Mouse (Mus musculus) limb, embryonic 11.5 days (tissue): ENCODE data around the gene Pkig. TPM values are rescaled to one million over a fixed set of nuclear protein-coding genes. Genes with fewer than 3 reads are reported as not detected.

ENCODE experiments used
- ATAC-seq: fragments of 200-750 bp; cut with Nextera tagmentation; 2 replicates; pipeline ENCODE4 v1.8.0; 2017; ENCODE audit warnings: low read depth; ENCODE audit not compliant: insufficient number of reproducible peaks, low FRiP score, low TSS enrichment
- DNase-seq: peaks from one replicate; pipeline ENCODE4 v3.0.0-alpha.2; 2015; ENCODE audit warnings: low spot score
- H3K27ac ChIP-seq: fragments of 300-500 bp; sonication (generic); replicated peaks from 2 replicates; pipeline ENCODE4 v1.5.1; 2014; ENCODE audit warnings: low read depth, mild to moderate bottlenecking, low read length
- H3K27me3 ChIP-seq: fragments of 300-500 bp; sonication (generic); 2 replicates; pipeline ENCODE4 v1.6.1; 2014; ENCODE audit warnings: mild to moderate bottlenecking, low read length, mixed read lengths; ENCODE audit not compliant: control insufficient read depth, insufficient read depth
- H3K36me3 ChIP-seq: fragments of 300-500 bp; sonication (generic); 2 replicates; pipeline ENCODE4 v1.6.1; 2014; ENCODE audit warnings: mild to moderate bottlenecking, low read length, moderate library complexity, mixed read lengths; ENCODE audit not compliant: control insufficient read depth, insufficient read depth
- H3K4me1 ChIP-seq: fragments of 300-500 bp; sonication (generic); 2 replicates; pipeline ENCODE4 v1.6.1; 2014; ENCODE audit warnings: low read length, mixed read lengths; ENCODE audit not compliant: control insufficient read depth, insufficient read depth
- H3K4me2 ChIP-seq: fragments of 300-500 bp; sonication (generic); 2 replicates; pipeline ENCODE4 v1.6.1; 2014; ENCODE audit warnings: low read depth, mild to moderate bottlenecking, moderate library complexity; ENCODE audit not compliant: severe bottlenecking
- H3K4me3 ChIP-seq: fragments of 300-500 bp; sonication (generic); 2 replicates; pipeline ENCODE4 v1.5.1; 2014; ENCODE audit warnings: low read depth, low read length
- H3K9ac ChIP-seq: fragments of 300-500 bp; sonication (generic); 2 replicates; pipeline ENCODE4 v1.6.1; 2014; ENCODE audit warnings: mild to moderate bottlenecking, low read length
- H3K9me3 ChIP-seq: fragments of 300-500 bp; sonication (generic); 2 replicates; pipeline ENCODE4 v1.6.1; 2016; ENCODE audit warnings: low read length; ENCODE audit not compliant: control insufficient read depth
- WGBS: fragments of 180-500 bp; shearing (Covaris S2); extraction: QIAGEN DNeasy Blood & Tissue Kit; methylation state at CpG from one replicate; pipeline ENCODE4 v1.1.7; 2014; 5-methylcytosine and 5-hydroxymethylcytosine counted together
- polyA plus RNA-seq: library from polyadenylated mRNA; unstranded; fragments of >200 nt; fragmentation: Nextera tagmentation; extraction: Ambion mirVana; gene quantifications from 2 replicates; pipeline ENCODE4 v1.2.1, GENCODE M21; 2014

Pkig gene
- polyA plus RNA-seq, 1 experiment from 2014 or later: 177 TPM

- no peak for ATAC-seq
- Histone ChIP-seq H3K4me3 (no peak overlapping the region), H3K27me3 (no peaks in the 10 kb centered on the region), H3K4me2 (no peak overlapping the region), H3K27ac (no peak overlapping the region), H3K4me1 (no peaks in the 10 kb centered on the region), H3K9ac (no peak overlapping the region), H3K9me3 (no peaks in the 10 kb centered on the region), H3K36me3 (no peaks in the 10 kb centered on the region)
- no peak for DNase-seq
- 89% methylated on average over 8 of the region's 8 CpGs for WGBS
These were observed 32.5 kb downstream of the Pkig start for GRCm38 (mm10) chr2:163690409-163691304.

GRCm38 (mm10) chr2:163691846-163692605 is 33.8 kb downstream of the Pkig start:
- no peaks in the 10 kb centered on the region for H3K27me3 ChIP-seq
- WGBS: 90% methylated on average over 6 of the region's 6 CpGs
- no peak overlapping the region for H3K4me2 ChIP-seq
- no peak overlapping the region for H3K27ac ChIP-seq
- H3K36me3 ChIP-seq: no peaks in the 10 kb centered on the region
- ATAC-seq: no peak
- no peak for DNase-seq
- no peaks in the 10 kb centered on the region for H3K9me3 ChIP-seq
- H3K4me1 ChIP-seq: 0 out of 2 replicates have a peak, but pooled peaks cover 3% of the 10 kb centered on the region
- H3K9ac ChIP-seq: no peak overlapping the region
- no peak overlapping the region for H3K4me3 ChIP-seq

DNA sequence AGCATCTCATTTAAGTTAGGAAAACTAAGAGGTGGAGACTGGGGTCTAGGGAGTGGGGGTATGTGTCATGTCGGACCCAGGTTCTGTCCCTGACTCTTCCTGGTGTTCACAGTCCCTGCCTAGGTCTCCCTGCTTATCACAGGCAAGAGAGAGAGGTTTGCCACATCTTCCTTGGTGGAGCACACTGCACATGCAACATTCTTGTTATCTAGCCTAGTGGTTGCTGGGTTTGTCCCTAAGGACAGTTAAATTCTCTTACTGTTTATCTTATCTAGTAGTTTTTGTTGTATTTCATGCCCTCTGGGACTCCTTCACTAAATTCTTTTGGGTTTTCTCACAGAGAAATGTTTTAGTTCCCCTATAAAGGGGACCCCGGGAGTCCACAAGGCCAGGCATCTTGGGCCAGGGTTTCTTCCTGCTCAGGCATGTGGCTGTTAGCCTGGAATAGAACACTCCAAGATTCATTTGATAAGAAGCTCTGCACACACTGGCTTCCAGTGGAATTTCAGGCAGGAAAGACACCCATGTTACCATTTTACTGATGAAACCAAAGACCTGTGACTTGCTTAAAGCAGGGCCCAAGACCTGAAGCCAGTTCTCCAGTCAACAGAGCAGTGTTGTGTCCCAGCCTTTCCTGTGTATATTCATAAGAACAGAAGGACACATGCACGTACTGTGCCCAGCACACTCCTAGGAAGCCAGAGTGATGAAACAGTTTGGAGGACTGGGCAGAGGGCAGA is 34.9 kb downstream of the Pkig start:
- Histone ChIP-seq H3K4me3 (no peak overlapping the region), H3K36me3 (no peaks in the 10 kb centered on the region), H3K4me1 (peaks cover 8% of the 10 kb centered on the region; the same call in 1 of the 2 replicates), H3K27me3 (no peaks in the 10 kb centered on the region), H3K27ac (no peak overlapping the region; the same call in 1 of the 2 replicates), H3K9me3 (no peaks in the 10 kb centered on the region), H3K4me2 (no peak overlapping the region), H3K9ac (no peak overlapping the region)
- no peak for ATAC-seq
- WGBS: 81% methylated on average over 3 of the region's 3 CpGs
- no peak for DNase-seq

DNA sequence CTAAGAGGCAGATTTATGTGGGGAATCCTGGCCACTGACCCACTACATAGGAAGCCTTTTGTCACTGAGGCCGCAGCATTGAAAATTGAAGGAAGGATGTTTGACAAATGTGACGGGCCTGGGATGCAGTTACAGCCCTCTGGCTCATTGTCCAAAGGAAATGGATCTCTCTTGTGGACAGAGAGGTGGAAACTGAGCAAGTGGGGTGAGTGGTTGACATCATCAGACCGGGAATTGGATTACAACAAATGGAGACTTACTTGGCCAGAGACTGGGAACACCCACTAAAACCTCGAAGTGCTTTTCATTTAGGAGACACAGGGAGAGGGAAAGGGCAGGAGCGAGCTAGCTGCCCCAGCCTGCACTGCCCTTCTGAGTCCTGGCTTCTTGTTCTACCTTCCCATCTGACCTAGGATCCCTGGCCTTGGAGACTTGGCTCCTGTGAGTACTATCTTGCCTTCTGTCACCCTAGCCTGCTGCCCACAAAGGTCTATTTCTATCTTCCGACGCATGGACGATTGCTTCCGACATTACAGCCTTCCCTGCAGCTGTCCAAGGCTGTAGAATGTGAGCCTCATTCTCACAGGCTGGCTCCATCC is 35.6 kb downstream of the Pkig start:
- peaks cover 9% of the 10 kb centered on the region; the same call in 1 of the 2 replicates for H3K4me1 ChIP-seq

GRCm38 (mm10) chr2:163696763-163697162 is 38.6 kb downstream of the Pkig start:
- peaks cover 9% of the 10 kb centered on the region; the same call in 1 of the 2 replicates for H3K4me1 ChIP-seq
- ATAC-seq (no peak), DNase-seq (no peak)
- H3K9ac ChIP-seq: no peak overlapping the region
- H3K4me3 ChIP-seq: no peak overlapping the region
- 51% methylated on average over 2 of the region's 2 CpGs for WGBS
- no peaks in the 10 kb centered on the region for H3K27me3 ChIP-seq
- no peak overlapping the region for H3K4me2 ChIP-seq
- H3K9me3 ChIP-seq: no peaks in the 10 kb centered on the region
- H3K36me3 ChIP-seq: no peaks in the 10 kb centered on the region
- H3K27ac ChIP-seq: no peak overlapping the region

More for the DNA sequence above, 35.6 kb downstream of the Pkig start:
- Histone ChIP-seq H3K9ac (no peak overlapping the region), H3K27ac (no peak overlapping the region), H3K9me3 (no peaks in the 10 kb centered on the region), H3K4me3 (no peak overlapping the region), H3K36me3 (no peaks in the 10 kb centered on the region), H3K27me3 (no peaks in the 10 kb centered on the region), H3K4me2 (no peak overlapping the region)
- no peak for ATAC-seq
- no peak for DNase-seq
- WGBS: 78% methylated on average over 9 of the region's 9 CpGs

GRCm38 (mm10) chr2:163697764-163698480 is 39.7 kb downstream of the Pkig start:
- H3K27me3 ChIP-seq: no peaks in the 10 kb centered on the region
- no peak overlapping the region for H3K4me2 ChIP-seq
- no peak overlapping the region for H3K4me3 ChIP-seq
- H3K27ac ChIP-seq: peak overlapping the region; percentile 52; the same call in 1 of the 2 replicates
- H3K36me3 ChIP-seq: no peaks in the 10 kb centered on the region
- ATAC-seq: no peak
- H3K9ac ChIP-seq: no peak overlapping the region
- H3K9me3 ChIP-seq: no peaks in the 10 kb centered on the region
- 63% methylated on average over 12 of the region's 16 CpGs for WGBS
- peaks cover 9% of the 10 kb centered on the region; the same call in 1 of the 2 replicates for H3K4me1 ChIP-seq
- DNase-seq: no peak

DNA sequence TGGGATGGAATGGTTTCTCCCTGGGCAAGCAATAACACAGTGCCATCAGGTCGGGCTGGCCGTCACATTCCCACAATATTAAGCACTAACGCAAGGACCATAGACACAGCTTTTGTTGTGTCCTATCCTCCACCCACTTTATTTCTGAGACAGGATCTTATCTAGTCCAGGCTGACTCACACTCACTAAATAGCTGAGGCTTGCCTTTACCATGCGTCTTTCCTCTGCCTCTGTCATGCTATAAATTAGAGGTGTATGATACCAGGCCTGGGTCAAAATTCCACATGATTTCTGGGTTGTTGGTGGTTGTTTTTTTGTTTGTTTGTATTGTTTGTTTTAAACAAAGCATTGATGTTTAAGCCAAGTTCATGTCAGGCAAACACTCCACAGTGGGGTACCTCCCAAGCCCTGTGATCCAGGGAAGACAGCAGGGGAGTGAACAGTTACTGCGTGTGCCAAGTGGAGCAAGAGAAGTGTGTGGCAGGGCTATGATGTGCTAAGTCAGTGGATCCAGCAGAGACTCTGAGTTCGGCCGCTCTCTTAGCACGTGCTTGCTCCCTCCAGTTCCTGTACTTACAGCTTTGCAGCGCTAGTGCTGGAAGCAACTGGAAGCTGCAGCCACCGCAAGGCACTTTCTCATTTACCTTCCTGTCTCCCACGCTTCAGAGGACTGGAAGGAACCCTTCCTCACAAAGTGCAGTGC is 41.0 kb downstream of the Pkig start:
- no peak overlapping the region for H3K4me3 ChIP-seq
- DNase-seq (no peak), ATAC-seq (no peak)
- no peaks in the 10 kb centered on the region for H3K27me3 ChIP-seq
- no peak overlapping the region for H3K4me2 ChIP-seq
- peaks cover 9% of the 10 kb centered on the region; the same call in 1 of the 2 replicates for H3K4me1 ChIP-seq
- no peaks in the 10 kb centered on the region for H3K36me3 ChIP-seq
- H3K27ac ChIP-seq: no peak overlapping the region
- WGBS: 90% methylated on average over 11 of the region's 11 CpGs
- H3K9me3 ChIP-seq: no peaks in the 10 kb centered on the region
- no peak overlapping the region for H3K9ac ChIP-seq
